Mouse (Mus musculus) thymus, adult 2 months (tissue): ENCODE results near the gene Vwa3a.

Experiments used
- CTCF ChIP-seq: fragments of 200-500 bp; IDR thresholded peaks from 2 replicates; pipeline ENCODE4 v1.5.1; 2012; ENCODE audit warnings: mild to moderate bottlenecking, control low read depth, low read length, moderate library complexity, borderline replicate concordance; ENCODE audit not compliant: control insufficient read depth, poor library complexity, insufficient read depth; ENCODE audit errors: extremely low read depth
- POLR2A ChIP-seq: fragments of 200-500 bp; IDR thresholded peaks from 2 replicates; pipeline ENCODE4 v1.6.1; 2012; ENCODE audit warnings: mild to moderate bottlenecking, low read length, control low read depth, moderate library complexity; ENCODE audit not compliant: control insufficient read depth, poor library complexity, insufficient read depth; ENCODE audit errors: extremely low read depth

- peak; percentile 99 for TF ChIP-seq CTCF
- TF ChIP-seq POLR2A, result 0 out of 2 replicates have a peak, but pooled peaks have one; percentile 10
These were observed 96.6 kb downstream of the Vwa3a start for GRCm38 (mm10) chr7:120835449-120836359.
